Comparison of ENCODE assay signal across 8 mouse cellular contexts in the genomic region with DNA sequence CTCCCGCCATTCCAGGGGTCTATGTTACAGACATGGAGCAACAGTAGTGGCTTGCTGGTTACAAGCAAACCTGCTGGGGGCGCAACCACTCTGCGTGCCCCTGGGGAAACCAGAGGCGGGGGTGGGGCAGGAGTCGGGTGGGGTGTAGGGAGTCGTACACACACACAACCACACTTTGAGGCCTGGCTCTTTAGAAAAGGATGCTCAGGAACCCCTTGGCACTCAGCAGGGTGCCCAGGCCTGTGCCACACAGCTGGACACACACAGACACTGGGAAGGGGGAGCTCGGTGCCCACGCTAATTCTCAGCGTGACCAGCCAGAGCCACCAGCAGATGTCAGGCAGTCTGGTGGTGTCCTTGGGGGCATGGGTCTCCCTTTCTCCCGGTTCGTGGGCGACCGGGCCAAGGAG. TPM values are rescaled to one million over a fixed set of nuclear protein-coding genes. Genes with fewer than 3 reads are reported as not detected.
DNase-seq lines count a peak whose midpoint lies in the region; ATAC-seq and TF ChIP-seq lines count a peak whose summit lies in the region.

No protein-coding gene starts in this region.

- H3K27me3 ChIP-seq in kidney, adult 2 months (replicated peaks; ENCODE audit: control insufficient read depth, insufficient read depth, low read length): no peaks in the 10 kb centered on the region
- no peaks in the 10 kb centered on the region for H3K27me3 ChIP-seq in forebrain, embryonic 16.5 days (replicated peaks; ENCODE audit: control insufficient read depth, insufficient read depth, low read length)
- H3K27me3 ChIP-seq in intestine, embryonic 15.5 days (replicated peaks): no peaks in the 10 kb centered on the region
- H3K27me3 ChIP-seq in liver, embryonic 15.5 days: peaks cover 27% of the 10 kb centered on the region

- peak overlapping the region; percentile 96 for H3K9ac ChIP-seq in forebrain, embryonic 16.5 days (replicated peaks; ENCODE audit: low read depth, low read length)
- peak overlapping the region; percentile 97 for H3K9ac ChIP-seq in intestine, embryonic 15.5 days
- H3K9ac ChIP-seq in liver, embryonic 15.5 days: peak overlapping the region; percentile 70

- H3K4me1 ChIP-seq in kidney, adult 2 months (ENCODE audit: control insufficient read depth, insufficient read depth, low read length): peaks cover 4% of the 10 kb centered on the region; the same call in 1 of the 2 replicates
- H3K4me1 ChIP-seq in forebrain, embryonic 16.5 days (replicated peaks; ENCODE audit: control insufficient read depth, insufficient read depth, low read length): peaks cover 38% of the 10 kb centered on the region
- peaks cover 32% of the 10 kb centered on the region for H3K4me1 ChIP-seq in intestine, embryonic 15.5 days (replicated peaks)
- H3K4me1 ChIP-seq in liver, embryonic 15.5 days (replicated peaks): peaks cover 38% of the 10 kb centered on the region
- H3K4me1 ChIP-seq in olfactory bulb, adult 2 months (ENCODE audit: control insufficient read depth, insufficient read depth, low read length): peaks cover 14% of the 10 kb centered on the region

- TF ChIP-seq POLR2A in kidney, adult 2 months (IDR thresholded peaks at IDR 0.05; ENCODE audit: low read depth, low read length): no peak
- TF ChIP-seq POLR2A in olfactory bulb, adult 2 months (IDR thresholded peaks at IDR 0.05; ENCODE audit: insufficient read depth, low read depth, low read length): no peak

- WGBS in kidney, adult 2 months: 5% methylated on average over 13 of the region's 13 CpGs
- WGBS in forebrain, embryonic 16.5 days: under 1% methylated on average over 12 of the region's 13 CpGs
- WGBS in intestine, embryonic 15.5 days: 4% methylated on average over 13 of the region's 13 CpGs
- 5% methylated on average over 13 of the region's 13 CpGs for WGBS in liver, embryonic 15.5 days (ENCODE audit: insufficient replicate concordance)
- 0% methylated on average over 13 of the region's 13 CpGs for WGBS in olfactory bulb, adult 2 months

- peak; percentile 30 for DNase-seq in kidney, adult 2 months
- no peak for DNase-seq in kidney, adult 8-10 months
- DNase-seq in adrenal gland, adult 2 months: peak; percentile 69

- H3K27ac ChIP-seq in kidney, adult 2 months (ENCODE audit: insufficient read depth, low read depth, low read length): peak overlapping the region; percentile 93
- peak overlapping the region; percentile 100 for H3K27ac ChIP-seq in forebrain, embryonic 16.5 days (ENCODE audit: low read length)
- H3K27ac ChIP-seq in intestine, embryonic 15.5 days: peak overlapping the region; percentile 99
- H3K27ac ChIP-seq in liver, embryonic 15.5 days (replicated peaks): peak overlapping the region; percentile 86
- peak overlapping the region; percentile 97 for H3K27ac ChIP-seq in olfactory bulb, adult 2 months (ENCODE audit: insufficient read depth, low read depth, low read length)

- H3K4me3 ChIP-seq in kidney, adult 2 months (ENCODE audit: insufficient read depth, low read depth, low read length): peak overlapping the region; percentile 92
- peak overlapping the region; percentile 91 for H3K4me3 ChIP-seq in forebrain, embryonic 16.5 days (replicated peaks; ENCODE audit: low read length)
- H3K4me3 ChIP-seq in intestine, embryonic 15.5 days (replicated peaks): peak overlapping the region; percentile 94
- peak overlapping the region; percentile 69 for H3K4me3 ChIP-seq in liver, embryonic 15.5 days (replicated peaks)
- peak overlapping the region; percentile 85 for H3K4me3 ChIP-seq in olfactory bulb, adult 2 months (ENCODE audit: insufficient read depth, low read depth, low read length)

- no peak for TF ChIP-seq CTCF in kidney, adult 2 months (conservative IDR thresholded peaks at IDR 0.05; ENCODE audit: insufficient read depth, insufficient read length, low read depth, low read length)
- no peak for TF ChIP-seq CTCF in olfactory bulb, adult 2 months (IDR thresholded peaks at IDR 0.05; ENCODE audit: insufficient read depth, low read depth, low read length)

- H3K4me2 ChIP-seq in forebrain, embryonic 16.5 days (ENCODE audit: low read length): peak overlapping the region; percentile 88
- H3K4me2 ChIP-seq in intestine, embryonic 15.5 days (replicated peaks): peak overlapping the region; percentile 84
- peak overlapping the region; percentile 88 for H3K4me2 ChIP-seq in liver, embryonic 15.5 days

- H3K9me3 ChIP-seq in forebrain, embryonic 16.5 days (ENCODE audit: control insufficient read depth, low read length): no peaks in the 10 kb centered on the region
- no peaks in the 10 kb centered on the region for H3K9me3 ChIP-seq in intestine, embryonic 15.5 days
- H3K9me3 ChIP-seq in liver, embryonic 15.5 days (replicated peaks): no peaks in the 10 kb centered on the region

- no peaks in the 10 kb centered on the region for H3K36me3 ChIP-seq in kidney, adult 2 months (ENCODE audit: control insufficient read depth, insufficient read depth, low read length)
- H3K36me3 ChIP-seq in forebrain, embryonic 16.5 days (ENCODE audit: control insufficient read depth, insufficient read depth): no peaks in the 10 kb centered on the region
- H3K36me3 ChIP-seq in intestine, embryonic 15.5 days: no peaks in the 10 kb centered on the region
- H3K36me3 ChIP-seq in liver, embryonic 15.5 days (replicated peaks): no peaks in the 10 kb centered on the region

- ATAC-seq in forebrain, embryonic 16.5 days: no peak
- ATAC-seq in intestine, embryonic 15.5 days: no peak
- ATAC-seq in liver, embryonic 15.5 days (ENCODE audit: insufficient read depth): no peak
- ATAC-seq in activated CD4-positive, CD25-positive, alpha-beta regulatory T cell, adult 4 months: no peak

RNA-seq across cellular contexts. Expression of gene Rhob, which starts 1.2 kb away (rescaled TPM):
- polyA plus RNA-seq in kidney, adult 2 months (2012; rRNA removed): 128 and 145 TPM in 2 replicates
- total RNA-seq in adrenal gland, adult 2 months (2021): 100 to 1,000 TPM; 166 to 261 TPM
- polyA plus RNA-seq in adrenal gland, adult 2 months (2012; rRNA removed): 497 and 623 TPM in 2 replicates
- 70.3 and 74.9 TPM in 2 replicates for polyA plus RNA-seq in forebrain, embryonic 16.5 days (2015; fragmentation: Nextera tagmentation; extraction: Ambion mirVana)
- polyA plus RNA-seq in intestine, embryonic 15.5 days (2015; fragmentation: Nextera tagmentation; extraction: Ambion mirVana): 32.2 and 32.4 TPM in 2 replicates
- 7.5 and 8.2 TPM in 2 replicates for polyA plus RNA-seq in liver, embryonic 15.5 days (2015; fragmentation: Nextera tagmentation; extraction: Ambion mirVana)
- polyA plus RNA-seq in olfactory bulb, adult 2 months (2012; ENCODE audit: insufficient read depth, insufficient read length, low replicate concordance, missing spikeins): 196 TPM in 1 of 2 replicates, not detected in the other
- under 1 TPM; 0.59 to 0.83 TPM for polyA plus RNA-seq in activated CD4-positive, CD25-positive, alpha-beta regulatory T cell, adult 4 months (2017; shearing (Covaris generic))

Comparison
In these comparisons a context has a peak if more than half of its experiments do, and no peak if none do; other contexts are left out.
1. DNase-seq: peak in kidney, adult 2 months (single experiment) and adrenal gland, adult 2 months (single experiment); none in kidney, adult 8-10 months (0 of 2).
2. Peak in every context shown above with its lines, with median percentiles within 50 percentile points of each other: H3K27ac ChIP-seq, H3K4me3 ChIP-seq, H3K4me2 ChIP-seq and H3K9ac ChIP-seq.